Mouse (Mus musculus) limb, embryonic 11.5 days (tissue): ENCODE results near the gene Hivep3. TPM values are rescaled to one million over a fixed set of nuclear protein-coding genes. Genes with fewer than 3 reads are reported as not detected.

Source experiments
- ATAC-seq: fragments of 200-750 bp; cut with Nextera tagmentation; 2 replicates; pipeline ENCODE4 v1.8.0; 2017; ENCODE audit warnings: low read depth; ENCODE audit not compliant: insufficient number of reproducible peaks, low FRiP score, low TSS enrichment
- DNase-seq: peaks from one replicate; pipeline ENCODE4 v3.0.0-alpha.2; 2015; ENCODE audit warnings: low spot score
- H3K27ac ChIP-seq: fragments of 300-500 bp; sonication (generic); replicated peaks from 2 replicates; pipeline ENCODE4 v1.5.1; 2014; ENCODE audit warnings: low read depth, mild to moderate bottlenecking, low read length
- H3K27me3 ChIP-seq: fragments of 300-500 bp; sonication (generic); 2 replicates; pipeline ENCODE4 v1.6.1; 2014; ENCODE audit warnings: mild to moderate bottlenecking, low read length, mixed read lengths; ENCODE audit not compliant: control insufficient read depth, insufficient read depth
- H3K36me3 ChIP-seq: fragments of 300-500 bp; sonication (generic); 2 replicates; pipeline ENCODE4 v1.6.1; 2014; ENCODE audit warnings: mild to moderate bottlenecking, low read length, moderate library complexity, mixed read lengths; ENCODE audit not compliant: control insufficient read depth, insufficient read depth
- H3K4me1 ChIP-seq: fragments of 300-500 bp; sonication (generic); 2 replicates; pipeline ENCODE4 v1.6.1; 2014; ENCODE audit warnings: low read length, mixed read lengths; ENCODE audit not compliant: control insufficient read depth, insufficient read depth
- H3K4me2 ChIP-seq: fragments of 300-500 bp; sonication (generic); 2 replicates; pipeline ENCODE4 v1.6.1; 2014; ENCODE audit warnings: low read depth, mild to moderate bottlenecking, moderate library complexity; ENCODE audit not compliant: severe bottlenecking
- H3K4me3 ChIP-seq: fragments of 300-500 bp; sonication (generic); 2 replicates; pipeline ENCODE4 v1.5.1; 2014; ENCODE audit warnings: low read depth, low read length
- H3K9ac ChIP-seq: fragments of 300-500 bp; sonication (generic); 2 replicates; pipeline ENCODE4 v1.6.1; 2014; ENCODE audit warnings: mild to moderate bottlenecking, low read length
- H3K9me3 ChIP-seq: fragments of 300-500 bp; sonication (generic); 2 replicates; pipeline ENCODE4 v1.6.1; 2016; ENCODE audit warnings: low read length; ENCODE audit not compliant: control insufficient read depth
- WGBS: fragments of 180-500 bp; shearing (Covaris S2); extraction: QIAGEN DNeasy Blood & Tissue Kit; methylation state at CpG from one replicate; pipeline ENCODE4 v1.1.7; 2014; 5-methylcytosine and 5-hydroxymethylcytosine counted together
- polyA plus RNA-seq: library from polyadenylated mRNA; unstranded; fragments of >200 nt; fragmentation: Nextera tagmentation; extraction: Ambion mirVana; gene quantifications from 2 replicates; pipeline ENCODE4 v1.2.1, GENCODE M21; 2014

Hivep3 gene
- polyA plus RNA-seq, 1 experiment from 2014 or later, result 0.55 TPM

DNA sequence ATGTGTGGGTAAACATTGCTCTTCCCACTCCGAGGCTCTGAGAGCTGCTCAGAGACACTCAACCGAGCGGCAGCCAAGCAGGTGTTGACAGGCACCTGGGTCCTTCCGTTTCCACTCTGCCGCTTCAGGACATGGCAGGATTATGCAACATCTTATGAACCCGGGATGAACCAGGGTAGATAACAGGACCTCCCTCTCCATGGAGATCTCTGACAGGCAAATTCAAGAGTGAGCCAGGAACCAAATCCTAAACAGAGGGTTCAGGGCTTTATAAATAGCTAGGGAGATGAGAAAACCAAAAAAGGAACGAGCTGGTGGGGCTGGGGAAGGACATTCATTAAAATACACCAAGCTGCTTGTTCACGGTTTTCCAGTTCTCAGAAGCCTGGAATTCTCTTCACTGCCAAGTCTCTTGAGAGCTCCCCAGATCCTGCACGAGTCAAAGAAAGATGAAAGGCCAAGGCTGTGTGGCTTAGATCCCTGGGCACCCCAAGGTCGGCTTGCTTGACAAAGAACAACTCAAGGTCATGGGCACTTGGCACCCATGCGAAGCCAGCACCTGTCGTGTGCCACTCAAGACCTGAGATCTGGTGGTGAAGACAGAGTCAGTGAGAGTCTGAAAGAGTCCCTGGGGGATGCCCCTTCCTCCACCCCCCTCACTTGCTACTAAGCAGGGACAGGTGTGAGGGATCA lies 215.5 kb downstream of the Hivep3 start:
- Histone ChIP-seq H3K4me3 (no peak overlapping the region), H3K4me2 (no peak overlapping the region), H3K4me1 (no peaks in the 10 kb centered on the region), H3K27ac (no peak overlapping the region), H3K36me3 (no peaks in the 10 kb centered on the region), H3K9ac (no peak overlapping the region), H3K27me3 (no peaks in the 10 kb centered on the region), H3K9me3 (no peaks in the 10 kb centered on the region)
- 79% methylated on average over 12 of the region's 12 CpGs for WGBS
- no peak for ATAC-seq
- DNase-seq, result no peak

DNA sequence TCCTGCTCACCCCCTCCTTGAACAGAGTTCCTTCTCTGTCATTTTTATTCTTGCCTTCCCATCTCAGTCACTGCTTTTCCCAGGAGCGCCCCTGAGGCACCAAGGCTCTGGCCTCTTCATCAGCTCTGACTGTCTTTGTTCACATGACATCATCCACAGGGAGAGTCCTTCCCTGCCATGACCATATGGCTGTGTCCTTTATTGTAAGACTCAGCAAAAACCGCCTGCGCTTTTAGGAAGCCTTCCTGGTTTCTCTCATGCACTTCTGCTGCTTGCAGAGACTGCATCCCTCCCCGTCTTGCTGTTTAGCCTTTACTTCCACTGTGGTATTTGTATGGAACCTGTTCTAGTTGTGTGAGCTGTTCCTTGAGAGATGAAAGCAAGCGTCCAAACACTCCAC lies 216.6 kb downstream of the Hivep3 start:
- ATAC-seq, result no peak
- WGBS, result 78% methylated on average over 5 of the region's 5 CpGs

DNA sequence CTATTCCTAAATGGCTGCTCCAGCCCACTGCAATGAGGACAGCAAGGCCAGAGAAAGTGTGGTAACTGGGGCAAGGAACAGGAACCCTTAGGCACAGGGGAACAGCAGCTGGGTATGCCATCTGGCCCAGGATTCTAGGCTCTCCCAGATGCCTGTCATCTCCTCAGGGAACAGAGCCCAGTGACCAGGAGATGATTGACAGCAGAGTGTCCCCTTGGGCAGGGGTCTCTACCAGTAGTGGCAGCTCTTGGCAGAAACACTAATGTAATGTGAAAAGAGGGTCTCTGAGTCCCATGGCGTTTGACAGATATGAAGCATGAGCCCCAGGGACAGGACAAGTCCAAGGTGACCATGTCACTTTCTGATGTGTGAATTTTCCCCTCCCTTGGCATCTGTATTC lies 217.5 kb downstream of the Hivep3 start:
- ATAC-seq, result no peak
- Histone ChIP-seq H3K4me3 (no peak overlapping the region), H3K27me3 (no peaks in the 10 kb centered on the region), H3K9ac (no peak overlapping the region), H3K4me1 (no peaks in the 10 kb centered on the region), H3K36me3 (no peaks in the 10 kb centered on the region), H3K4me2 (no peak overlapping the region), H3K27ac (no peak overlapping the region), H3K9me3 (no peaks in the 10 kb centered on the region)
- no peak for DNase-seq
- 83% methylated on average over 1 of the region's 1 CpGs for WGBS

More for the DNA sequence above, 216.6 kb downstream of the Hivep3 start:
- H3K36me3 ChIP-seq, result no peaks in the 10 kb centered on the region
- no peak overlapping the region for H3K4me2 ChIP-seq
- H3K9me3 ChIP-seq, result no peaks in the 10 kb centered on the region
- no peak overlapping the region for H3K27ac ChIP-seq
- H3K9ac ChIP-seq, result no peak overlapping the region
- DNase-seq, result no peak
- H3K27me3 ChIP-seq, result no peaks in the 10 kb centered on the region
- no peak overlapping the region for H3K4me3 ChIP-seq
- no peaks in the 10 kb centered on the region for H3K4me1 ChIP-seq

DNA sequence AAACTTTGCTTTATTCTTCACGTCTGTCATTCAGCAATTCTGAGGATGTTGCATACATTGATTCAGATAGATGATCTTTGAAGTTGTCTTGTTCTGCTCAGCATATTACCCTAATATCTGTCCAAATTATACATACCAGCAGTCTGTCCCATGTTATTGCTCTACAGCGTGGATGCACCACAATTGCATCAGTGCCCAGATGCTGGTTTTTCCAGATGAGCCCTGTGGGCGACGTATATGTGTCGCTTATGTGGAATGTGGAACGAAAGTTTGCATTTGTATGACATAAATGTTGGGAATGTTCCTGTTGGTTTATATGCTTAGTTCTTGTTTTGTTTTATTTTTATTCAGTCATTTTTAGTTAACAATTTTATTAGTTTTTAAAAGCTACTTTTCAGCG lies 221.4 kb downstream of the Hivep3 start:
- 91% methylated on average over 7 of the region's 7 CpGs for WGBS
- H3K4me1 ChIP-seq, result no peaks in the 10 kb centered on the region
- H3K36me3 ChIP-seq, result no peaks in the 10 kb centered on the region
- H3K4me3 ChIP-seq, result no peak overlapping the region
- H3K9me3 ChIP-seq, result no peaks in the 10 kb centered on the region
- no peak for DNase-seq
- H3K27ac ChIP-seq, result no peak overlapping the region
- H3K9ac ChIP-seq, result no peak overlapping the region
- no peak overlapping the region for H3K4me2 ChIP-seq
- ATAC-seq, result no peak
- H3K27me3 ChIP-seq, result no peaks in the 10 kb centered on the region

DNA sequence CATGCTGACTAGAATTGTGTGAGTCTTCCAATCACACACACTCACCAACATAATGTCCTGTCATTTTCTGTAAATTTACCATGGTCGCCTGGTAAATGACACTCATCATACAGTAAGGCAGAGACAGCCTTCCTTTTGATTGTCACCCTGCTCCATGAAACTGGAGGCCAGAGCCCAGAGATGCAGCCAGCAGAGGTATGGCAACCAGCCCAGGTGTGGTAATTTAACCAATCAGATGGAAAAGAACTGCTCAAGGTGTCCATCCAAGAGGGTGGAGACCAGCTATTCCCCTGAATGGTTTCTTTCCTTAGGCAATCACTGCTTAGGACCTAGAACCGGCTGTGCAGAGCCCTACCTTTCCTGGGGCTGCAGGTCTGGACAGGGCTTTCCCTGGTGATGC lies 224.4 kb downstream of the Hivep3 start:
- no peak overlapping the region for H3K27ac ChIP-seq
- H3K9ac ChIP-seq, result no peak overlapping the region
- no peaks in the 10 kb centered on the region for H3K9me3 ChIP-seq
- no peak overlapping the region for H3K4me3 ChIP-seq
- H3K4me2 ChIP-seq, result no peak overlapping the region
- H3K27me3 ChIP-seq, result no peaks in the 10 kb centered on the region
- H3K36me3 ChIP-seq, result no peaks in the 10 kb centered on the region
- 88% methylated on average over 2 of the region's 2 CpGs for WGBS
- no peak for DNase-seq
- no peaks in the 10 kb centered on the region for H3K4me1 ChIP-seq
- ATAC-seq, result no peak

DNA sequence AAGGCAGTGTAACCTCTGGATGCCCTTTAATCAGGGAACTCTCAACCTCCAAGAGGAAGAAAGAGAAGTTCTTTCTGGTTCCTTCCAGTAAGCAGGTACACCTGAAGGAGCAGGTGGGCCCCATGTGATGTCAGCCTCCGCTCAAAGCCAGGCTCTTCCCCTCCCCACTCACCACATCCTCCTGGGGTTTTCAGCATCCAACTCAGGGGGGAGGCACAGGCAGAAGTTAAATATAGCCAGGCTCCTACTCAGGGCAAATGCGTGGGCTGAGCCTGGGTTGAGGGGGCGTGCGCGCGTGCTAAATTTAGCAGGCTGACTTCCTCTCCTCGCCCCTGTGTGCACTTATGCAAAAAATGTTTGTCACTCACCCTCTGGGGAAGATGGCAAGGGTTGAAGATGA lies 225.7 kb downstream of the Hivep3 start:
- Histone ChIP-seq H3K27me3 (no peaks in the 10 kb centered on the region), H3K36me3 (no peaks in the 10 kb centered on the region), H3K9me3 (no peaks in the 10 kb centered on the region), H3K9ac (no peak overlapping the region), H3K4me3 (no peak overlapping the region), H3K4me1 (no peaks in the 10 kb centered on the region), H3K27ac (no peak overlapping the region), H3K4me2 (no peak overlapping the region)
- DNase-seq (no peak), ATAC-seq (no peak)
- 80% methylated on average over 7 of the region's 7 CpGs for WGBS

DNA sequence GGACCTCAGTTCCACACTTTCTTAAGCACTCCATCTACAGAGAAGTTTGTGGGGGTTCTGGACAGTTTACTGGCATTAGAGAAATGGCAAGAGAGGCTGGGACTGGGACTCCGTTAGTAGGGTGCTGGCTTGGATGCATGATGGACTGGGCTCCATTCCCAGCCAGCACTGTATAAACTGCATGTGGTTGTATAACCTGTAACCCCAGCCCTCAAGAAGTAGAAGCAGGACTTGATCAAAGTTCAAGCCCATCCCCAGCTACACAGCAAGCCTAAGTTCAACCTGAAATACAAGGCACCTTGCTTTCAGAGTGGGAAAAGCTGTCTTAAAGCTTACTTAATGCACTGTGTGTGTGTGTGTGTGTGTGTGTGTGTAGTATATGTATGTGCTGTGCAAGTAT lies 226.3 kb downstream of the Hivep3 start:
- Histone ChIP-seq H3K27me3 (no peaks in the 10 kb centered on the region), H3K9me3 (no peaks in the 10 kb centered on the region), H3K36me3 (no peaks in the 10 kb centered on the region), H3K4me3 (no peak overlapping the region), H3K4me2 (no peak overlapping the region), H3K4me1 (no peaks in the 10 kb centered on the region), H3K9ac (no peak overlapping the region), H3K27ac (no peak overlapping the region)
- ATAC-seq, result no peak
- WGBS, result 87% methylated on average over 1 of the region's 1 CpGs
- DNase-seq, result no peak

DNA sequence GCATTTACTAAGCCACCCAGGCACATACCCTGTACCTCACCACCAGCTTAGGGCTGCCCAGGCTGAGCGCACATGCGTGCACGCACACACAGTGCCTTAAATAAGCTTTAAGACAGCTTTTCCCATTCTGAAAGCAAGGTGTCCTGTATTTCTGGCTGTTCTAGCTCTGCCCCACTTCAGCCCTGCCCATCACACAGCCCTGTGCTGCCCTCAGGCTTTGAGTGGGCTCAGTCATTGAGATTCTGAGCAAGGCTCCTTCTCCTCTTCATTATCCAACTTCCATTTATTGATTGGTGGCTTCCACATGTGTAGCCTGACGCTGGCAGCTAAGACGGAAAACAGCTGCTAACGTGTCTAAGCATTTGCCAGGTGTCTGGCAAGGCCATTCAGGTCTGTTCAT lies 226.9 kb downstream of the Hivep3 start:
- no peak for ATAC-seq
- Histone ChIP-seq H3K4me3 (no peak overlapping the region), H3K36me3 (no peaks in the 10 kb centered on the region), H3K4me2 (no peak overlapping the region), H3K9ac (no peak overlapping the region), H3K4me1 (no peaks in the 10 kb centered on the region), H3K27ac (no peak overlapping the region), H3K9me3 (no peaks in the 10 kb centered on the region), H3K27me3 (no peaks in the 10 kb centered on the region)
- no peak for DNase-seq
- WGBS, result 74% methylated on average over 6 of the region's 6 CpGs

DNA sequence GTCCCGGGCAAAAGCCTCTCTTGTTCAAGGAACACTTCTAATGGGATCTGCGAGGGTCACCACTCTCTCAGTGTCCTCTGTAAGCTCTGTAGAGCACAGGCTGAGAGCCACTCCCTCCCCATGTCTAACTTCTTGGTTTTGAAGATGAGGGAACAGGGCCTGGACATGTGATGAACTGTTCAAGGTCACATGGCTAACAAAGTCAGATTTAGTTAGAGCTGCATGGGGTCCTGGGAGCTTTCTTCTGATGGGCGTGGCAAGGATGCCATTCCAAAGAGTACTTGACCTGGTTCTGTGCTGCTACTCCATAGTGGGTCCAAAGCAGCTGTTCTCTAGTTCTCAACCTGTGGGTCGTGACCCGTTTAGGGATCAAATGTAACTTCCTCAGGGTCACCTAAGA lies 227.6 kb downstream of the Hivep3 start:
- DNase-seq (no peak), ATAC-seq (no peak)
- Histone ChIP-seq H3K27me3 (no peaks in the 10 kb centered on the region), H3K36me3 (no peaks in the 10 kb centered on the region), H3K9me3 (no peaks in the 10 kb centered on the region), H3K4me2 (no peak overlapping the region), H3K4me3 (no peak overlapping the region), H3K27ac (no peak overlapping the region), H3K9ac (no peak overlapping the region), H3K4me1 (no peaks in the 10 kb centered on the region; the same call in 1 of the 2 replicates)
- WGBS, result 83% methylated on average over 5 of the region's 5 CpGs
